Mouse (Mus musculus): Measurements from ENCODE around the gene Rab5a.

DNA sequence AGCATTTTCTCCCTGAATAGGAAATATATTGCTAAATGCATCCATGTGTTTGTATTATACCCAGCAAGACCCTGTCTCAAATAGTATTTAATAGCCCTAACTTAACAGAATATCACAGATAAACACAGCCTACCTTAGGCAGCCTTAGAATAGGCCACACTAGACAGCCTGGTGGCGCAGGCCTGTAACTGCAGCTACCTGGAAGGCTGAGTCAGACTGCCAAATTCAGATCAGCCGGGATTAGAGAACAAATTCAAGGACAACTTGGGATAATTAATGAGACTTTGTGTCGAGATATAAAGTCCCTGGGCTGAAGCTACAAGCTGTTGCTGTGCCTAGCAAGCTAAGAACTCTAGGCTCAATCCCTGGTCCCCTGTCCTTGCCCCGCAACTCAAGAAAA is 75.1 kb downstream of the Rab5a start:
- TF ChIP-seq CTCF (IDR thresholded peaks at IDR 0.05; ENCODE audit: low read depth, low read length) (no peak), POLR2A (IDR thresholded peaks at IDR 0.05; ENCODE audit: borderline replicate concordance, low read depth, low read length) (no peak)

All from bone marrow macrophage, adult 2 months (primary cell).